Mouse (Mus musculus): ENCODE measurements around the gene Ppp1r1b.
"Not testable (repeated sequence)": the region's sequence is repeated elsewhere in the genome, so short reads cannot be mapped to it uniquely, and the experiment has no call there.

Ppp1r1b gene

GRCm38 (mm10) chr11:98372406-98372805 is 24.2 kb downstream of the Ppp1r1b start:
- no peak for DNase-seq (ENCODE audit: low spot score in 2 of 2)

GRCm38 (mm10) chr11:98373244-98373643 is 25.0 kb downstream of the Ppp1r1b start:
- DNase-seq (ENCODE audit: low spot score in 2 of 2), result no peak

- DNase-seq (ENCODE audit: low spot score in 2 of 2), result no peak
Measured at GRCm38 (mm10) chr11:98374266-98374665, 26.1 kb downstream of the Ppp1r1b start.

- no peak for DNase-seq (ENCODE audit: low spot score in 2 of 2)
Measured at GRCm38 (mm10) chr11:98376756-98377155, 28.6 kb downstream of the Ppp1r1b start.

- no peak for DNase-seq (ENCODE audit: low spot score in 2 of 2)
Measured at GRCm38 (mm10) chr11:98377787-98378186, 29.6 kb downstream of the Ppp1r1b start.

- no peak for DNase-seq (ENCODE audit: low spot score in 2 of 2)
Measured at GRCm38 (mm10) chr11:98379379-98379778, 31.2 kb downstream of the Ppp1r1b start.

- no peak for DNase-seq (ENCODE audit: low spot score in 2 of 2)
Measured at GRCm38 (mm10) chr11:98380106-98380505, 31.9 kb downstream of the Ppp1r1b start.

- DNase-seq (ENCODE audit: low spot score in 2 of 2), result no peak
Measured at GRCm38 (mm10) chr11:98381651-98382050, 33.4 kb downstream of the Ppp1r1b start.

- not testable (repeated sequence) for DNase-seq (ENCODE audit: low spot score in 2 of 2)
Measured at GRCm38 (mm10) chr11:98382405-98382804, 34.2 kb downstream of the Ppp1r1b start.

- DNase-seq (ENCODE audit: low spot score in 2 of 2), result no peak
Measured at GRCm38 (mm10) chr11:98383261-98384030, 35.2 kb downstream of the Ppp1r1b start, which contains the start of gene Tcap. Tcap (plus strand) TSS chr11:98383811.

GRCm38 (mm10) chr11:98384216-98384615 is 36.0 kb downstream of the Ppp1r1b start:
- DNase-seq (ENCODE audit: low spot score in 2 of 2), result no peak

- DNase-seq (ENCODE audit: low spot score in 2 of 2), result peak in 1 of 2 experiments; percentile 1
Measured at GRCm38 (mm10) chr11:98384721-98385637, 36.8 kb downstream of the Ppp1r1b start.

GRCm38 (mm10) chr11:98385638-98386585 is 37.7 kb downstream of the Ppp1r1b start, which contains the start of gene Pnmt:
Pnmt (plus strand) TSS chr11:98386450.
- no peak for DNase-seq (ENCODE audit: low spot score in 2 of 2)

- no peak for DNase-seq (ENCODE audit: low spot score in 2 of 2)
Measured at GRCm38 (mm10) chr11:98386596-98386995, 38.4 kb downstream of the Ppp1r1b start.

- no peak for DNase-seq (ENCODE audit: low spot score in 2 of 2)
Measured at GRCm38 (mm10) chr11:98387056-98387577, 38.9 kb downstream of the Ppp1r1b start.

GRCm38 (mm10) chr11:98388282-98388681 is 40.1 kb downstream of the Ppp1r1b start:
- DNase-seq (ENCODE audit: low spot score in 2 of 2), result no peak

GRCm38 (mm10) chr11:98389221-98389780 is 41.1 kb downstream of the Ppp1r1b start:
- DNase-seq (ENCODE audit: low spot score in 2 of 2), result no peak

- DNase-seq (ENCODE audit: low spot score in 2 of 2), result peak in 1 of 2 experiments; percentile 7
Measured at GRCm38 (mm10) chr11:98390141-98390540, 41.9 kb downstream of the Ppp1r1b start.

GRCm38 (mm10) chr11:98392034-98392433 is 43.8 kb downstream of the Ppp1r1b start:
- DNase-seq (ENCODE audit: low spot score in 2 of 2), result no peak

GRCm38 (mm10) chr11:98392645-98393044 is 44.4 kb downstream of the Ppp1r1b start:
- DNase-seq (ENCODE audit: low spot score in 2 of 2), result no peak

GRCm38 (mm10) chr11:98393317-98393716 is 45.1 kb downstream of the Ppp1r1b start:
- no peak for DNase-seq (ENCODE audit: low spot score in 2 of 2)

Measured in right cerebral cortex, postnatal 36 days (tissue).